Mouse (Mus musculus) bone marrow, adult 2 months (tissue): ENCODE measurements around the gene Herc3.

Source experiments
- CTCF ChIP-seq: fragments of 200-500 bp; IDR thresholded peaks from 2 replicates; pipeline ENCODE4 v1.5.1; 2011; ENCODE audit warnings: low read length, control low read depth; ENCODE audit not compliant: control insufficient read depth, insufficient read depth
- POLR2A ChIP-seq: fragments of 200-500 bp; IDR thresholded peaks from 2 replicates; pipeline ENCODE4 v1.6.1; 2011; ENCODE audit warnings: low read depth, mild to moderate bottlenecking, control low read depth, low read length, borderline replicate concordance; ENCODE audit not compliant: control insufficient read depth

DNA sequence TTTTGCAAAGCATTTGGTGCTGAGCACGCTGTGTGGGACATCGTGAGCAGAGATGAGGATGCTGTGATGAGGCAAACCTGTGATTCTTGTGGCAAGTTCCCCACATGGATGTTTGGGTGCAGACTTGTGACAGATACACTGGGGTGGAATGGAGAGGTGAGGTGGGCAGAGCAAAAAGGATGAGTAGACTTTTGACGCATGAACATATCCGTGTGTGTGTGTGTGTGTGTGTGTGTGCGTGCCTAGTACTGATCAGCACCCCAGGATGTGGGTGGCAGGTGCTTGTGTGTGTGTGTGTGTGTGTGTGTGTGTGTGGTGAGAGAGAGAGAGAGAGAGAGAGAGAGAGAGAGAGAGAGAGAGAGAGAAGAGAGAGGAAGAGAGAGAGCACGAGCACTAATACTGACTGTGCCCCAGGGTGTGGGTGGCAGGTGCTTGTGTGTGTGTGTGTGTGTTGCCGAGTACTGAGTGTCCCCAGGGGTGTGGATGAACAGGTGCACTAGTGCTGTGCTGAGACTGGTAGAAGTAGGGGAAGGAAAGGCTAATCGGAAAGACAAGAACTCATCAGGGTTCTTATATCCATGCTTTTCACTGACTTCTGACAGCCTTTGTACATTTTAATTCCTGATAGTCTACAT, 13.0 kb downstream of the Herc3 start:
- no peak for TF ChIP-seq CTCF
- TF ChIP-seq POLR2A = no peak
